Mouse (Mus musculus) gastrocnemius, postnatal 4 days (tissue): ENCODE measurements around the gene Gm45711. TPM values are rescaled to one million over a fixed set of nuclear protein-coding genes. Genes with fewer than 3 reads are reported as not detected.

Experiments
- DNase-seq, 2 experiments: peaks; one replicate each; pipeline ENCODE4 v3.0.0; 2021 to 2022; ENCODE audit warnings: low spot score in 2 of 2, mixed read lengths in 2 of 2
- total RNA-seq, 2 experiments: library from RNA; stranded (reverse); gene quantifications; 2 replicates each; pipeline ENCODE4 v1.2.3; 2021

Gene Gm45711
- total RNA-seq, 2 experiments from 2014 or later = not detected

GRCm38 (mm10) chr8:104247054-104247907 is 62.6 kb downstream of the Gm45711 start:
- no peak for DNase-seq

GRCm38 (mm10) chr8:104246621-104247020 is 63.3 kb downstream of the Gm45711 start:
- DNase-seq = no peak

GRCm38 (mm10) chr8:104242038-104242644 is 67.7 kb downstream of the Gm45711 start:
- DNase-seq = no peak

- no peak for DNase-seq
These were observed 70.4 kb downstream of the Gm45711 start for GRCm38 (mm10) chr8:104239418-104239861.

- no peak for DNase-seq
These were observed 75.3 kb downstream of the Gm45711 start for GRCm38 (mm10) chr8:104234573-104234972.

- no peak for DNase-seq
These were observed 77.0 kb downstream of the Gm45711 start for GRCm38 (mm10) chr8:104232919-104233318.

- no peak for DNase-seq
These were observed 77.8 kb downstream of the Gm45711 start for GRCm38 (mm10) chr8:104232039-104232438.

Other genes starting within 250 kb of the Gm45711 start
- gene Cdh5, start 208.5 kb downstream of the Gm45711 start, total RNA-seq = 100 to 1,000 TPM; 163 to 174 TPM
- 1 to 10 TPM; 1.7 to 2.5 TPM for gene Bean1, start 139.6 kb downstream of the Gm45711 start, total RNA-seq
- gene Tk2, start 61.5 kb downstream of the Gm45711 start, total RNA-seq = 10 to 100 TPM in 1 of 2 experiments, 1 to 10 TPM in 1; 9.7 to 11.6 TPM
- gene Cklf, start 59.2 kb downstream of the Gm45711 start, total RNA-seq = 10 to 100 TPM; 16.0 to 19.4 TPM
- gene Cmtm2a, start 16.9 kb downstream of the Gm45711 start, total RNA-seq = not detected
- gene Cmtm1, start 64 bp upstream of the Gm45711 start, total RNA-seq = not detected
- gene Gm11020, start 11.5 kb upstream of the Gm45711 start, total RNA-seq = not detected
- not detected for gene Cmtm2b, start 12.1 kb upstream of the Gm45711 start, total RNA-seq
- 10 to 100 TPM; 70.2 to 71.1 TPM for gene Cmtm3, start 29.3 kb upstream of the Gm45711 start, total RNA-seq
- 10 to 100 TPM in 1 of 2 experiments, 1 to 10 TPM in 1; 9.9 to 10.5 TPM for gene Cmtm4, start 85.7 kb upstream of the Gm45711 start, total RNA-seq
- 100 to 1,000 TPM; 102 to 116 TPM for gene Dync1li2, start 133.0 kb upstream of the Gm45711 start, total RNA-seq
- under 1 TPM; 0.22 to 0.36 TPM for gene Terb1, start 199.8 kb upstream of the Gm45711 start, total RNA-seq
- 10 to 100 TPM; 34.8 to 41.8 TPM for gene Nae1, start 224.6 kb upstream of the Gm45711 start, total RNA-seq
- gene Car7, start 224.6 kb upstream of the Gm45711 start, total RNA-seq = under 1 TPM; 0.64 to 0.80 TPM